Mouse (Mus musculus): ENCODE results near the gene Cxadr. TPM values are rescaled to one million over a fixed set of nuclear protein-coding genes. Genes with fewer than 3 reads are reported as not detected.

The Cxadr gene
- polyA plus RNA-seq, 1 experiment, result 0.67 TPM

- TF ChIP-seq CEBPB (IDR thresholded peaks at IDR 0.05; ENCODE audit: insufficient read depth, poor library complexity, severe bottlenecking) (no peak), USF1 (IDR thresholded peaks at IDR 0.05; ENCODE audit: low read depth) (no peak), MYOG (IDR thresholded peaks at IDR 0.05; ENCODE audit: control insufficient read depth in 1 of 3, insufficient read depth in 1 of 3, insufficient read length in 2 of 3, low read depth in 2 of 3) (no peak), TCF3 (IDR thresholded peaks at IDR 0.05; ENCODE audit: insufficient read length, low read depth) (no peak), POLR2A (IDR thresholded peaks at IDR 0.05; ENCODE audit: insufficient read length, low read depth) (no peak), POLR2AphosphoS2 (IDR thresholded peaks at IDR 0.05; ENCODE audit: insufficient read length, low read depth) (no peak)
- no peaks in the 10 kb centered on the region for H3K27me3 ChIP-seq (ENCODE audit: control insufficient read depth, insufficient read depth, insufficient read length)
- no peaks in the 10 kb centered on the region for H3K79me2 ChIP-seq (ENCODE audit: control insufficient read depth, insufficient read depth)
- no peak overlapping the region for H3K4me2 ChIP-seq (ENCODE audit: low read depth)
- no peak overlapping the region for H3K4me3 ChIP-seq
- H3ac ChIP-seq (ENCODE audit: control insufficient read depth, insufficient read length), result no peak overlapping the region
- H3K36me3 ChIP-seq (ENCODE audit: control insufficient read depth, insufficient read depth), result no peaks in the 10 kb centered on the region
Observed at GRCm38 (mm10) chr16:78337226-78337625, 35.9 kb downstream of the Cxadr start.

DNA sequence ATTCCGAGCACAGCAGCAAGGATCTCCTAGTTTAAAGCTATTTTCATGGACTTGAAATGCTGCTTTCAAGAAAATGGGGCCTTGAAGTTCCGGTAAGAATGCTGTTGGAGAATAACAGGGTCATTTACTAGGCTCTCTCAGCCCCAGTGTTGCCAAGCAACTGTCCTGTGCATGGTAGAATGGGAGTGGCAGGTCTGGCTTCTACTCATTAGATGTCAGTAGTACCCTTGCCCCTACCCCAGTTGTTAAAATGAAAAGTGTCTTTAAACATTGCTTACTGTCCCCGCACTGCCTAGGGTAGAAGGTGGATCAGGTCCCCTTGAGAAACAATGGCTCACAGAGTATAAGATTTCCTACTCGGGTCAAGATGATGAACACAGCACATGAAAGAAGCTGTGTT lies 40.1 kb downstream of the Cxadr start:
- TF ChIP-seq POLR2AphosphoS2 (IDR thresholded peaks at IDR 0.05; ENCODE audit: insufficient read length, low read depth), result no peak
- TF ChIP-seq POLR2A (IDR thresholded peaks at IDR 0.05; ENCODE audit: insufficient read length, low read depth), result no peak
- TF ChIP-seq E2F4 (IDR thresholded peaks at IDR 0.05; ENCODE audit: insufficient read depth), result no peak
- TF ChIP-seq SRF (IDR thresholded peaks at IDR 0.05; ENCODE audit: control insufficient read depth, insufficient read length, low read depth), result no peak
- TF ChIP-seq USF1 (IDR thresholded peaks at IDR 0.05; ENCODE audit: low read depth), result no peak
- no peak for TF ChIP-seq REST (IDR thresholded peaks at IDR 0.05; ENCODE audit: insufficient read depth, insufficient read length)
- TF ChIP-seq CEBPB (IDR thresholded peaks at IDR 0.05; ENCODE audit: insufficient read depth, poor library complexity, severe bottlenecking), result no peak
- no peak overlapping the region for H3K4me3 ChIP-seq
- no peak overlapping the region for H3ac ChIP-seq (ENCODE audit: control insufficient read depth, insufficient read length)
- no peaks in the 10 kb centered on the region for H3K36me3 ChIP-seq (ENCODE audit: control insufficient read depth, insufficient read depth)
- H3K27me3 ChIP-seq (ENCODE audit: control insufficient read depth, insufficient read depth, insufficient read length), result no peaks in the 10 kb centered on the region
- H3K4me2 ChIP-seq (ENCODE audit: low read depth), result no peak overlapping the region
- no peaks in the 10 kb centered on the region for H3K79me2 ChIP-seq (ENCODE audit: control insufficient read depth, insufficient read depth)

DNA sequence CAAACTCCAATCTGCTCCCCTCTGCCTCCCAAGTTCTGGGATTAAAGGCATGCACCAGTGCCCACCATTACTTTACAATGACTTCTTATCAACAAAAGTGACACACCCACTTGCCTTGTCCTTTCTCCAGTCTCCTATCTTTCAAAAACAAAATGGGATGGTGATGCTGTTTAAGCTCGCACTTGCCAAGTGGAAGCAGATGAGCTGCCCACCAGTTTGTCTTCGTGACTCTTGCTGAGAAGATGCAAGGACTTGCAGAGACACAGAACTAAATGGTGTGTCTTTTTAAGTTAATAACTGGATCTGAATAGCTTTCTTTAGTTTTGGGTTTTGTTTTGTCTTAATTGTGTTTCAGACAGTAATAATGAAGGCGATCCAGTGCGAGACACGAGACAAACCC lies 41.5 kb downstream of the Cxadr start:
- TF ChIP-seq CEBPB (IDR thresholded peaks at IDR 0.05; ENCODE audit: insufficient read depth, poor library complexity, severe bottlenecking) (no peak), USF1 (IDR thresholded peaks at IDR 0.05; ENCODE audit: low read depth) (no peak), MAX (IDR thresholded peaks at IDR 0.05; ENCODE audit: low read depth) (no peak), SRF (IDR thresholded peaks at IDR 0.05; ENCODE audit: control insufficient read depth, insufficient read length, low read depth) (no peak), TCF3 (IDR thresholded peaks at IDR 0.05; ENCODE audit: insufficient read length, low read depth) (no peak), POLR2A (IDR thresholded peaks at IDR 0.05; ENCODE audit: insufficient read length, low read depth) (no peak), MYOG (IDR thresholded peaks at IDR 0.05; ENCODE audit: control insufficient read depth in 1 of 3, insufficient read depth in 1 of 3, insufficient read length in 2 of 3, low read depth in 2 of 3) (no peak), E2F4 (IDR thresholded peaks at IDR 0.05; ENCODE audit: insufficient read depth) (no peak), TCF12 (IDR thresholded peaks at IDR 0.05; ENCODE audit: insufficient read depth, poor library complexity, severe bottlenecking) (no peak), POLR2AphosphoS2 (IDR thresholded peaks at IDR 0.05; ENCODE audit: insufficient read length, low read depth) (no peak), REST (IDR thresholded peaks at IDR 0.05; ENCODE audit: insufficient read depth, insufficient read length) (no peak), MYOD1 (IDR thresholded peaks at IDR 0.05; ENCODE audit: control insufficient read depth in 1 of 3, insufficient read length in 2 of 3, low read depth in 2 of 3) (no peak)
- H3K27me3 ChIP-seq (ENCODE audit: control insufficient read depth, insufficient read depth, insufficient read length), result no peaks in the 10 kb centered on the region
- no peak overlapping the region for H3K4me3 ChIP-seq
- no peak overlapping the region for H3ac ChIP-seq (ENCODE audit: control insufficient read depth, insufficient read length)
- H3K4me2 ChIP-seq (ENCODE audit: low read depth), result no peak overlapping the region
- no peaks in the 10 kb centered on the region for H3K36me3 ChIP-seq (ENCODE audit: control insufficient read depth, insufficient read depth)
- no peaks in the 10 kb centered on the region for H3K79me2 ChIP-seq (ENCODE audit: control insufficient read depth, insufficient read depth)

- no peak overlapping the region for H3K4me2 ChIP-seq (ENCODE audit: low read depth)
- H3K79me2 ChIP-seq (ENCODE audit: control insufficient read depth, insufficient read depth), result no peaks in the 10 kb centered on the region
- no peak for TF ChIP-seq REST (IDR thresholded peaks at IDR 0.05; ENCODE audit: insufficient read depth, insufficient read length)
- TF ChIP-seq MYOD1 (IDR thresholded peaks at IDR 0.05; ENCODE audit: control insufficient read depth in 1 of 3, insufficient read length in 2 of 3, low read depth in 2 of 3), result no peak
- TF ChIP-seq POLR2A (IDR thresholded peaks at IDR 0.05; ENCODE audit: insufficient read length, low read depth), result no peak
- no peak for TF ChIP-seq SRF (IDR thresholded peaks at IDR 0.05; ENCODE audit: control insufficient read depth, insufficient read length, low read depth)
- TF ChIP-seq POLR2AphosphoS2 (IDR thresholded peaks at IDR 0.05; ENCODE audit: insufficient read length, low read depth), result no peak
- no peak for TF ChIP-seq TCF12 (IDR thresholded peaks at IDR 0.05; ENCODE audit: insufficient read depth, poor library complexity, severe bottlenecking)
- no peak for TF ChIP-seq CEBPB (IDR thresholded peaks at IDR 0.05; ENCODE audit: insufficient read depth, poor library complexity, severe bottlenecking)
- no peak for TF ChIP-seq MYOG (IDR thresholded peaks at IDR 0.05; ENCODE audit: control insufficient read depth in 1 of 3, insufficient read depth in 1 of 3, insufficient read length in 2 of 3, low read depth in 2 of 3)
- TF ChIP-seq MAX (IDR thresholded peaks at IDR 0.05; ENCODE audit: low read depth), result no peak
- no peak for TF ChIP-seq USF1 (IDR thresholded peaks at IDR 0.05; ENCODE audit: low read depth)
- TF ChIP-seq E2F4 (IDR thresholded peaks at IDR 0.05; ENCODE audit: insufficient read depth), result no peak
- TF ChIP-seq TCF3 (IDR thresholded peaks at IDR 0.05; ENCODE audit: insufficient read length, low read depth), result no peak
Observed at GRCm38 (mm10) chr16:78343792-78344191, 42.5 kb downstream of the Cxadr start.

GRCm38 (mm10) chr16:78346662-78347327 lies 45.5 kb downstream of the Cxadr start:
- Histone ChIP-seq H3K4me2 (ENCODE audit: low read depth) (no peak overlapping the region), H3K27me3 (ENCODE audit: control insufficient read depth, insufficient read depth, insufficient read length) (no peaks in the 10 kb centered on the region), H3K79me2 (ENCODE audit: control insufficient read depth, insufficient read depth) (no peaks in the 10 kb centered on the region), H3ac (ENCODE audit: control insufficient read depth, insufficient read length) (no peak overlapping the region), H3K36me3 (ENCODE audit: control insufficient read depth, insufficient read depth) (no peaks in the 10 kb centered on the region), H3K4me3 (no peak overlapping the region)
- TF ChIP-seq CEBPB (IDR thresholded peaks at IDR 0.05; ENCODE audit: insufficient read depth, poor library complexity, severe bottlenecking) (no peak), USF1 (IDR thresholded peaks at IDR 0.05; ENCODE audit: low read depth) (no peak), POLR2AphosphoS2 (IDR thresholded peaks at IDR 0.05; ENCODE audit: insufficient read length, low read depth) (no peak), TCF3 (IDR thresholded peaks at IDR 0.05; ENCODE audit: insufficient read length, low read depth) (no peak), MYOD1 (IDR thresholded peaks at IDR 0.05; ENCODE audit: control insufficient read depth in 1 of 3, insufficient read length in 2 of 3, low read depth in 2 of 3) (no peak), POLR2A (IDR thresholded peaks at IDR 0.05; ENCODE audit: insufficient read length, low read depth) (no peak), SRF (IDR thresholded peaks at IDR 0.05; ENCODE audit: control insufficient read depth, insufficient read length, low read depth) (no peak), REST (IDR thresholded peaks at IDR 0.05; ENCODE audit: insufficient read depth, insufficient read length) (no peak), E2F4 (IDR thresholded peaks at IDR 0.05; ENCODE audit: insufficient read depth) (no peak), TCF12 (IDR thresholded peaks at IDR 0.05; ENCODE audit: insufficient read depth, poor library complexity, severe bottlenecking) (no peak), MAX (IDR thresholded peaks at IDR 0.05; ENCODE audit: low read depth) (no peak), MYOG (IDR thresholded peaks at IDR 0.05; ENCODE audit: control insufficient read depth in 1 of 3, insufficient read depth in 1 of 3, insufficient read length in 2 of 3, low read depth in 2 of 3) (no peak)

More at GRCm38 (mm10) chr16:78343792-78344191, 42.5 kb downstream of the Cxadr start:
- H3K4me3 ChIP-seq, result no peak overlapping the region
- no peaks in the 10 kb centered on the region for H3K27me3 ChIP-seq (ENCODE audit: control insufficient read depth, insufficient read depth, insufficient read length)
- H3K36me3 ChIP-seq (ENCODE audit: control insufficient read depth, insufficient read depth), result no peaks in the 10 kb centered on the region
- H3ac ChIP-seq (ENCODE audit: control insufficient read depth, insufficient read length), result no peak overlapping the region
